Mouse (Mus musculus): ENCODE data around the gene Prpf31. TPM values are rescaled to one million over a fixed set of nuclear protein-coding genes. Genes with fewer than 3 reads are reported as not detected.

Prpf31 gene
- polyA plus RNA-seq, 1 experiment from 2014 or later: 121 TPM

- H3K4me1 ChIP-seq: no peaks in the 10 kb centered on the region
- no peaks in the 10 kb centered on the region for H3K27me3 ChIP-seq (ENCODE audit: insufficient read depth, poor library complexity, severe bottlenecking)
- H3K4me3 ChIP-seq: no peak overlapping the region
- H3K9me3 ChIP-seq: no peaks in the 10 kb centered on the region
- DNase-seq (ENCODE audit: low spot score): no peak
- H3K27ac ChIP-seq: no peak overlapping the region
- H3K36me3 ChIP-seq: peaks cover 13% of the 10 kb centered on the region; the same call in 1 of the 2 replicates
- WGBS: 85% methylated on average over 12 of the region's 12 CpGs
Measured at GRCm38 (mm10) chr7:3676371-3676770, 46.6 kb downstream of the Prpf31 start.

- H3K4me1 ChIP-seq: no peaks in the 10 kb centered on the region
- peaks cover 13% of the 10 kb centered on the region; the same call in 1 of the 2 replicates for H3K36me3 ChIP-seq
- no peak within 1 kb of the TSS for H3K27ac ChIP-seq
- H3K9me3 ChIP-seq: no peaks in the 10 kb centered on the region
- no peak for DNase-seq (ENCODE audit: low spot score)
- H3K4me3 ChIP-seq: no peak within 1 kb of the TSS
- H3K27me3 ChIP-seq (ENCODE audit: insufficient read depth, poor library complexity, severe bottlenecking): no peaks in the 10 kb centered on the region
- WGBS: 50% methylated on average over 9 of the region's 9 CpGs
Measured at GRCm38 (mm10) chr7:3677342-3677741, 47.6 kb downstream of the Prpf31 start, which contains the start of gene Tmc4. Tmc4 (minus strand) TSS chr7:3677553.

- Histone ChIP-seq H3K27ac (no peak overlapping the region), H3K36me3 (peaks cover 46% of the 10 kb centered on the region), H3K4me3 (no peak overlapping the region), H3K27me3 (ENCODE audit: insufficient read depth, poor library complexity, severe bottlenecking) (no peaks in the 10 kb centered on the region), H3K9me3 (no peaks in the 10 kb centered on the region), H3K4me1 (no peaks in the 10 kb centered on the region)
- WGBS: 86% methylated on average over 10 of the region's 10 CpGs
- DNase-seq (ENCODE audit: low spot score): no peak
Measured at GRCm38 (mm10) chr7:3683908-3684550, 54.2 kb downstream of the Prpf31 start.

DNA sequence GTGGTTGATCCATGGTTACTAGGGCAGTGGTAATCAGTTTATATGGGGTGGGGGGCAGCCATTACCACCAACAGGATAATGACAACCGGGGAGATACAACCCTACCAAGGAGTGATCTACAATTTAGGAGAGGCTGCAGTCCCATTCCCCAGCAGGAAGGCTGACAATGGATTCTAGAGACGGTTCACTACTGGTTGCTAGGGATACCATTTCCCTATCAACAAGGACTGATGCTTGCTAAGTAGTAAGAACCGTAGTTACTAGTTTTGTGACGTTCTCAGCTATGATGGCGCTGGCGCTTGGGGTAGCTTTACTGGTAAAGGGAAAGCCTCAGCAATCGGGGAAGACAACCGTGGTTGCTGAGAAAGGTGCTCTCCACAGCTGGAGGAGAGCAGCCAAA is 54.9 kb downstream of the Prpf31 start:
- Histone ChIP-seq H3K4me3 (no peak overlapping the region), H3K27ac (no peak overlapping the region), H3K36me3 (peaks cover 46% of the 10 kb centered on the region), H3K27me3 (ENCODE audit: insufficient read depth, poor library complexity, severe bottlenecking) (no peaks in the 10 kb centered on the region), H3K9me3 (no peaks in the 10 kb centered on the region), H3K4me1 (no peaks in the 10 kb centered on the region)
- 86% methylated on average over 8 of the region's 8 CpGs for WGBS
- peak; percentile 52 for DNase-seq (ENCODE audit: low spot score)

DNA sequence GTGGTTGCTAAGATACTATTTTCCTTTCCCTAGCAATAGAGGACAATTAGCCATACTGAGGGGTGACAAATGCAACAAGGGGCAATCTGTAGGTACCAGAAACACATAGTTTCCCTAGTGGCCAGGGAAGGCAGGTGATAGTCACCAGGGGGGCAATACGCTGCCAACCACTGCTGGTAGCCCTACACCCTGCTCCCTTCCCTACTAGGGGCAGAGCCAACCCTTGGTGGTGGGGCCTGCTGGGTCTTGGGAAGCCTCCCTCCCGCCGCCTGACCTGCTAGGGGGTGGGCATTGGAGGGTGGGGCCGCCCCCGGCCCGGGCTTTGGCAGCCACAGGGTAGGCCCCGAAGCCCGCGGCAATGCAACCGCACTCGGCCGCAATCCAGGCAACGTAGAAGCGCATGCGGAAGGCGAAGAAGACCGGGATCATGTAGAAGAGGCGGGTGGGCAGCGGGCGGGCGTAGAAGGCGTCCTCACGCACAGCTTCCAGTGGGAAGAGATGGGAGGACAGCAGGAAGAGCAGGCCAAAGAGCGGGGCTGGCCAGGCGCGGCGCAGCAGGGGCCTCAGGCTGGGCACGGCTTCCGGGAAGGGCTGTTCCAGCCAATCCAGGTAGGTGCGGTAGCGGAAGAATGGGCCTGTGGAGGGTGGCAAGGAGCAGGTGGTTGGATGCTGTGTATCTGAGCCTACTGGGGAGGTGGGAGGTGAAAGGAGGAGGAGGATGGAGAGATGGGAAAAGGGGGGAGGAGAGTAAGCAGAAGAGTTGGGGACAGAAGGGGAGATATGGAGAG is 55.8 kb downstream of the Prpf31 start:
- Histone ChIP-seq H3K36me3 (peaks cover 40% of the 10 kb centered on the region), H3K9me3 (no peaks in the 10 kb centered on the region), H3K4me3 (no peak overlapping the region), H3K27ac (no peak overlapping the region), H3K4me1 (no peaks in the 10 kb centered on the region), H3K27me3 (ENCODE audit: insufficient read depth, poor library complexity, severe bottlenecking) (no peaks in the 10 kb centered on the region)
- WGBS: 84% methylated on average over 31 of the region's 31 CpGs
- DNase-seq (ENCODE audit: low spot score): peak; percentile 64

DNA sequence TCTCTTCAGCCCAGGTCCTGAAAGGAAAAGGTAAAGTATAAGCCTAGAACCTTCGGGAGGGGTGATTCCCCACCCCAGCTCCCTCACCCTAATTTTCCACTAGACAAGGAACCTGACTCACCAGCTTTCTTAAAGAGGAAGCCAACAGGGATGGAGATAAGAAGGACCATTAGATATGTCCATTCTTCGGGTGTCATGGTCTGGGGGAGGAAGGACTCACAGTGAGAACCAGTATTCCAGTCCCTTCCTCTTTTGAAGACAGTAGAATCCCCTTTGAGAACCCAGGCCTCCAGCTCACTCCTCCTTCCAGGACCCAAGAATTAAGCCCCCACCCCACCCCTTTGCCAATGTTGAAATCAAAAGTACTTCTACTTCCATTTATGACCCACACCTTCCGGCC is 62.1 kb downstream of the Prpf31 start:
- Histone ChIP-seq H3K9me3 (no peaks in the 10 kb centered on the region), H3K36me3 (peaks cover 24% of the 10 kb centered on the region), H3K4me1 (peaks cover 21% of the 10 kb centered on the region; the same call in 1 of the 2 replicates), H3K27me3 (ENCODE audit: insufficient read depth, poor library complexity, severe bottlenecking) (no peaks in the 10 kb centered on the region), H3K27ac (peak overlapping the region; percentile 94), H3K4me3 (peak overlapping the region; percentile 77)
- 28% methylated on average over 3 of the region's 3 CpGs for WGBS
- DNase-seq (ENCODE audit: low spot score): no peak

Small RNA genes lying within 50 kb of the gene (microRNA-seq; reads per million reads assigned to microRNA genes)
- not detected for gene Gm25100
- 3.8 reads per million, percentile 10 among the genes with 10 or more reads in this experiment for gene Mir3572

Other genes with a start within 250 kb of the Prpf31 start
- gene Cacng8, start 239.3 kb upstream of the Prpf31 start, polyA plus RNA-seq (2016; fragmentation: Nextera tagmentation; extraction: Ambion mirVana): 1.8 and 2.3 TPM in 2 replicates
- gene Cacng6, start 205.8 kb upstream of the Prpf31 start, polyA plus RNA-seq (2016; fragmentation: Nextera tagmentation; extraction: Ambion mirVana): 9.6 and 23.7 TPM in 2 replicates
- gene Tarm1, start 127.4 kb upstream of the Prpf31 start, polyA plus RNA-seq (2016; fragmentation: Nextera tagmentation; extraction: Ambion mirVana): not detected in 2 replicates
- gene Oscar, start 13.8 kb upstream of the Prpf31 start, polyA plus RNA-seq (2016; fragmentation: Nextera tagmentation; extraction: Ambion mirVana): 0.16 and 0.27 TPM in 2 replicates
- gene Ndufa3, start 12.6 kb upstream of the Prpf31 start, polyA plus RNA-seq (2016; fragmentation: Nextera tagmentation; extraction: Ambion mirVana): 486 and 602 TPM in 2 replicates
- gene Tfpt, start 56 bp upstream of the Prpf31 start, polyA plus RNA-seq (2016; fragmentation: Nextera tagmentation; extraction: Ambion mirVana): 19.4 and 34.5 TPM in 2 replicates
- gene Cnot3, start 15.3 kb downstream of the Prpf31 start, polyA plus RNA-seq (2016; fragmentation: Nextera tagmentation; extraction: Ambion mirVana): 40.7 and 56.4 TPM in 2 replicates
- gene Leng1, start 35.9 kb downstream of the Prpf31 start, polyA plus RNA-seq (2016; fragmentation: Nextera tagmentation; extraction: Ambion mirVana): 19.5 and 19.6 TPM in 2 replicates
- 5.4 and 8.5 TPM in 2 replicates for gene Tmc4, start 47.6 kb downstream of the Prpf31 start, polyA plus RNA-seq (2016; fragmentation: Nextera tagmentation; extraction: Ambion mirVana)
- gene Tsen34, start 62.9 kb downstream of the Prpf31 start, polyA plus RNA-seq (2016; fragmentation: Nextera tagmentation; extraction: Ambion mirVana): 221 and 268 TPM in 2 replicates
- 32.7 and 40.4 TPM in 2 replicates for gene Mboat7, start 63.5 kb downstream of the Prpf31 start, polyA plus RNA-seq (2016; fragmentation: Nextera tagmentation; extraction: Ambion mirVana)
- 973 and 1,162 TPM in 2 replicates for gene Rps9, start 74.0 kb downstream of the Prpf31 start, polyA plus RNA-seq (2016; fragmentation: Nextera tagmentation; extraction: Ambion mirVana)
- 0.05 and 0.16 TPM in 2 replicates for gene Pirb, start 90.4 kb downstream of the Prpf31 start, polyA plus RNA-seq (2016; fragmentation: Nextera tagmentation; extraction: Ambion mirVana)
- gene Gm15448, start 195.7 kb downstream of the Prpf31 start, polyA plus RNA-seq (2016; fragmentation: Nextera tagmentation; extraction: Ambion mirVana): not detected in 2 replicates
- gene Pira2, start 215.1 kb downstream of the Prpf31 start, polyA plus RNA-seq (2016; fragmentation: Nextera tagmentation; extraction: Ambion mirVana): not detected in 2 replicates